Mouse (Mus musculus): ENCODE data around the gene Amigo2. TPM values are rescaled to one million over a fixed set of nuclear protein-coding genes. Genes with fewer than 3 reads are reported as not detected.

Amigo2 gene
- total and polyA plus RNA-seq, 2 experiments from 2014 or later = 4.4 to 6.0 TPM

DNA sequence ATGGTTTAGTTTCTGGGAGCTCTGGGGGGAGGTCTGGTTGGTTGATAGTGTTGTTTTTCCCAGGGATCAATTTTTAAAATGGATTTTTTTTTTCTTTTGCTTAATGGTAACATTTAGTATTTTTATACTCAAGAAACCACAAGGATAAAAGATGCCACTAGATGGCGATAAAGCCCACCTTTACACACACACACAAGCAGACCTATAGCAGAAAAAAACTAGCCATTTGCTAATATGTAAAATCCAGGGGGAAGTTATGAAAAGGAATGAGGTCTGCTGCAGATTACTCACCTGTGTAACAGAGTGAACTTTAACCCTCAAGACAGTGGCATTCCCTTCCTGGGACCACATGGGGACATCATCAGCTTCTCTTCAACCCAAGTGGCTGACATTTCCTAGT, 51.5 kb downstream of the Amigo2 start:
- no peaks in the 10 kb centered on the region for H3K9me3 ChIP-seq (replicated peaks; ENCODE audit: control insufficient read depth, low read length)
- H3K4me2 ChIP-seq (ENCODE audit: low read depth, low read length) = no peak overlapping the region
- WGBS = 0% methylated on average over 1 of the region's 1 CpGs
- H3K4me3 ChIP-seq (ENCODE audit: low read depth, low read length) = no peak overlapping the region
- ATAC-seq (ENCODE audit: insufficient read depth, low read depth) (no peak), DNase-seq (ENCODE audit: low spot score) (peak; percentile 51)
- H3K4me1 ChIP-seq (ENCODE audit: control insufficient read depth, insufficient read depth) = no peaks in the 10 kb centered on the region
- H3K9ac ChIP-seq (replicated peaks; ENCODE audit: low read depth, low read length) = no peak overlapping the region
- H3K36me3 ChIP-seq (replicated peaks; ENCODE audit: control insufficient read depth, insufficient read depth, low read length) = no peaks in the 10 kb centered on the region
- no peaks in the 10 kb centered on the region for H3K27me3 ChIP-seq (ENCODE audit: control insufficient read depth, insufficient read depth, low read length)
- H3K27ac ChIP-seq (ENCODE audit: low read depth) = no peak overlapping the region
- no peak for TF ChIP-seq EP300 (IDR thresholded peaks at IDR 0.05; ENCODE audit: low read depth)
- peak; percentile 64 for TF ChIP-seq CTCF (IDR thresholded peaks at IDR 0.05; ENCODE audit: low read depth)

Other genes starting within 250 kb of the Amigo2 start
- gene Slc38a4, start 191.3 kb downstream of the Amigo2 start, total RNA-seq (2014; rRNA removed; ENCODE audit: low replicate concordance) = 92.1 and 111 TPM in 2 replicates
- 56.3 and 57.5 TPM in 2 replicates for gene Slc38a4, start 191.3 kb downstream of the Amigo2 start, polyA plus RNA-seq (2015; fragmentation: Nextera tagmentation; extraction: Ambion mirVana)
- 1.2 and 2.6 TPM in 2 replicates for gene Pced1b, start 180 bp downstream of the Amigo2 start, total RNA-seq (2014; rRNA removed; ENCODE audit: low replicate concordance)
- 0.89 and 1.7 TPM in 2 replicates for gene Pced1b, start 180 bp downstream of the Amigo2 start, polyA plus RNA-seq (2015; fragmentation: Nextera tagmentation; extraction: Ambion mirVana)